Mouse (Mus musculus) C2C12 (cell line): Measurements from ENCODE around the gene S100a1.

Experiments used
- CTCF ChIP-seq: IDR thresholded peaks from one replicate; pipeline ENCODE4 v1.5.1; 2011; ENCODE audit not compliant: control insufficient read depth, insufficient read depth, insufficient read length
- MAX ChIP-seq: IDR thresholded peaks from one replicate; pipeline ENCODE4 v1.6.1; 2011; ENCODE audit warnings: mild to moderate bottlenecking, control low read depth
- MYOG ChIP-seq: IDR thresholded peaks from one replicate; pipeline ENCODE4 v1.6.1; 2011; ENCODE audit not compliant: control insufficient read depth, insufficient read length; ENCODE audit errors: extremely low read depth
- USF1 ChIP-seq: IDR thresholded peaks from one replicate; pipeline ENCODE4 v1.6.1; 2011; ENCODE audit warnings: low read depth, mild to moderate bottlenecking, control low read depth, moderate library complexity

- TF ChIP-seq CTCF (no peak), USF1 (no peak), MAX (no peak), MYOG (no peak)
Observed at GRCm38 (mm10) chr3:90509747-90510123, 4.5 kb downstream of the S100a1 start.
